Mouse (Mus musculus) ovary, postnatal 14 days (tissue): ENCODE measurements around the gene Rcbtb2.

Experiments
- DNase-seq: peaks from one replicate; pipeline ENCODE4 v3.0.0; 2022; ENCODE audit warnings: low spot score

Gene Rcbtb2

DNA sequence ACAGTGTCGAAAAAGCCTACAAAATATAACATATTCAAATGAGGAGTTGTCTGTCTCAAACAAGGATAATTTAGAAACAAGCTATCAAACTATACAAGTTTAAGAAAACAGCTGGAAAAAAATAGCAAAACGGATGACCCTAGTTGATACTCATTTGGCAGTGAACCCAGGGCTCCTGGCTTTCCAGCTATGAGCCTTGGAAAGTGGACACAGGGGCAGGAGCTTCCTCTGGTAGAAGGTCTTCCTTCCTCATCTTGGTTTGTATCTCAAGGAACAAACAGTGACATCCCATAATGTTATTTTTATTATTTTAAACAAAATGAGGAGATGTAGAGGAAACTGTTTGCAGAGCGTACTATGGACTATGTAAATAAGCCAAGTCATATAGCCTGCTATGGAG is 25.3 kb downstream of the Rcbtb2 start:
- DNase-seq: no peak

GRCm38 (mm10) chr14:73161303-73161702 is 38.5 kb downstream of the Rcbtb2 start:
- DNase-seq: no peak

GRCm38 (mm10) chr14:73162192-73162800 is 39.5 kb downstream of the Rcbtb2 start:
- no peak for DNase-seq

- no peak for DNase-seq
Measured at GRCm38 (mm10) chr14:73163363-73163998, 40.6 kb downstream of the Rcbtb2 start.

DNA sequence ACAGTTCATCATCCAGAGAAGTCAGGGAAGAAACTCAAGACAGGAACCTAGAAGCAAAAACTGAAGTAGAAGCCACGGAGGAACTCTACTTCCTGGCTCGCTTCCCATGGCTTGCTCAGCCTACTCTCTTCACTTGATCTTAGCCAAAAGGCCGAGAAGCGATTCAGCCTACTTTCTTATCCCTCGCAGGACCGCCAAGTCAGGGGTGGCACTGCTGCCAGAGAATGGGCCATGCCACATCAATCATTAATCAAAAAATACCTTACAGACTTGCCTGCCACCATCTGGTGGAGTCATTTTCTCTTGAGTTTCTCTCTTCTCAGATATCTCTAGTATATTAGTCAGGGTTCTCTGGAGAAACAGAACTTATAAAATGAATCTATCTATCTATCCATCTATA is 42.3 kb downstream of the Rcbtb2 start:
- DNase-seq: no peak

DNA sequence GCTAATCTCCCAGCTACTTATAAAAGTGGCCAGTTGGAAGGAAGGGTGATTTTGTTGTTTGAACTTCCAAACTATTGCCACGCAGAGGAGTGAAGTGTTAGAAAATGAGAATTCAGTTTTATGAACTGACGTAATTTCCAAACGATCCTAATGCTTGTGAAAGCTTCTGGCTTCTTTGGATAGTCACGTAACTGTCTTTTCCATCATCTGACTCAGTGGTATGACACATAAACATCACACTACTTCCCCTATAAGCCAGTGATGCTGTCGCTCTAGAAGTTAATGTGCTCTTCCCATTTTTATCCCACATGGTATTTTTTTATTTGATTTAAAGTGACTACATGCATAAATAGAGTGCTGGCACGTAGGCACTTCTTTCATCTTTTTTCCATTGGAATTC is 45.8 kb downstream of the Rcbtb2 start:
- DNase-seq: no peak

GRCm38 (mm10) chr14:73169926-73170844 is 47.3 kb downstream of the Rcbtb2 start:
- no peak for DNase-seq

DNA sequence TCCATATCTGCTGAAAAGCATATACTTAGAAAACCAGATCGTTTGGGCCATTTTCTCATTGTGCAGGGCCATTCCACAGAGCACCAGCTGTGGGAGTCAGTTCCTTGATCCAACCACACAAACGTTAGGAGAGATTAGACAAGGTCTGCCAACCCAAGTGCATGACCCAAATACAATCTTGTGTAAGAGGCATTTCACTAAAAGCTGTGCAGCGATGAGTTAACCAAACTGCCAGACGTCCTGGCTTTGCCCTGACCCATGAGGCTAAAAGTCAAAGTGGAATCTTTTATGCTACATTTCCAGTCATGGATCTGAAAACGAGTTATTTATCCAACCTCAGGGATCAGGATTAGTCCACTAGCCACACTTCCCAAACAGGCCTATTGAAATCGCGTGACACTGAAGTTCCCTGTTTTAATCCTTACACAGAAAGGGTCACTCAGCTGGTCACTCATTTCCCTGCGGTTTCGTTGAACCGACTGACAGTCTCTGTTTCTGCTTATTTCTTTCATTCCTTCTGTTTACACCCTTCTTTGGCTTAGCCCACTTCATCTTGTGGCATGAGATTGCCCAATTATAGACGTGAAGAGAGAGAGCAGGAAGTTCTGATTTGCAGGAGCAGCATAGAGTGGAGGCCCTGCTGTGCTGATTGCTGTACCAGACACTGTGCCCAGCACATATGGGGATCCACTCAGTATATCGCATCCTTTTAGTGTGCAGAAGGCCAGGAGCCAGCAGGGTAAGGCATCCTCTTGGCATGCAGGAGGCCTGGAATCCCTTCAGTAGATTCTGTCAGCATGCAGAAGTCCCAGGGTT is 49.6 kb downstream of the Rcbtb2 start:
- DNase-seq: no peak

DNA sequence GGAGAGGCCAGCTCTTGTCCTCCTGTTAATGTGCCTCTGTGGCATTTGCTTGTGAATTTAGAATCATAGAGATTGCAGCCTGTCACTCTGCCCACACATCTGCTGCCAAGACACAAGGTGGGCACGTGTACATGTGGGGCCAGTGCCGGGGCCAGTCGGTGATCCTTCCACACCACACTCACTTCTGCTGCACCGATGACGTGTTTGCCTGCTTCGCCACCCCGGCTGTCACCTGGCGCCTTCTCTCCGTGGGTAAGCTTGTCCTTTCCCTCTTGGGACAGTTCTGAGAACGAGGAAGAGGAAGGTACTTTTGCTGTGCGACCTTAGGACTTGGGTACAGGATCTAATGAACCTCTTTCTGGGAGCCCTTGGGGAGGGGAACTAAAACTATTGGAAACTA is 50.8 kb downstream of the Rcbtb2 start:
- no peak for DNase-seq

DNA sequence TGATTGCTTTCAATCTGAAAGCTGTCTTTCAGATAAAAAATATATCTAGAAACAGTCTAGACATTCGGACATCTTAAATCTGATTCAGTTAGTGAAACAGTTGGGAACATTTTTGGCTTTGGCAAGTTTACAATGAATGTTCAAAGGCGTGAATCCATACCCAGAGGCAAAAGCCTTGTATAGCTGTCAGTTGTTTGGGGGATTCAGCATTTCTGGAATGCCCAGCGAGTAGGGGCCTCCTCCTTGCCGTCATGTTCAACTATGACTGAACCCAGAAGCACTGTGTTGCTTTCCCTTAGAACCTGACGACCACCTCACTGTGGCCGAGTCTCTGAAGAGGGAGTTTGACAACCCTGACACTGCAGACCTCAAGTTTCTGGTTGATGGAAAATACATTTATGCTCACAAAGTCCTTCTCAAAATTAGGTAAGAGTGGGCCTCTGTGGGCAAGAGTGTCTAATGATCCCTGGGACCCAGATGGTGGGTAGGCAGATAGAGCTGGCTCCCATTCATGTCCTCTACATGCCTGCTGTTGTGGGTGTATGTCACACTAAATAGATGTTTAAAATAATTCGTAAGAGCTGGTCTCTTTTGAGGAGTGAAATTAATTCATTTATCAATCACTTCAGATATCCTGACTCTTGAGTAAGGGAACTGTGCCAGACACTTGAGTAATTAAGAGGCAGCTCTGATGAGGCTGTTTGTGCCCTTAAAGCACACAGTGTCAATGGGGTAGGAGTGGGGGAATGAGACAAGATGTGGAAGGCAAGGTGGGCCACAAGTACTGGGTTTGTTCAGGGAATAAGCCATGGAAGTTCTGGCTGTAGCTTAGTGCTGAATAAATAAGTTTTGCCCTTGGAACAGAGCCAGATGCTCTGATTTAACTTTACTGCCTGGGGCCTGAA is 51.5 kb downstream of the Rcbtb2 start:
- no peak for DNase-seq

DNA sequence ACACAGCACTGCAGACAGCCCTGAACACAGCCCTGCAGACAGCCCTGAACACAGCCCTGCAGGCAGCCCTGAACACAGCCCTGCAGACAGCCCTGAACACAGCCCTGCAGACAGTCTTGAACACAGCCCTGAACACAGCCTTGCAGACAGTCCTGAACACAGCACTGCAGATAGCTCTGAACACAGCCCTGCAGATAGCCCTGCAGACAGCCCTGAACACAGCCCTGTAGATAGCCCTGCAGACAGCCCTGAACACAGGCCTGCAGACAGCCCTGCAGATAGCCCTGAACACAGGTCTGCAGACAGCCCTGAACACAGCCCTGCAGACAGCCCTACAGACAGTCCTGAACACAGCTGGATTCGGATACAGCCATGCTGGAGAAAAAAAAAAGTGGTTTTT is 52.2 kb downstream of the Rcbtb2 start:
- no peak for DNase-seq

DNA sequence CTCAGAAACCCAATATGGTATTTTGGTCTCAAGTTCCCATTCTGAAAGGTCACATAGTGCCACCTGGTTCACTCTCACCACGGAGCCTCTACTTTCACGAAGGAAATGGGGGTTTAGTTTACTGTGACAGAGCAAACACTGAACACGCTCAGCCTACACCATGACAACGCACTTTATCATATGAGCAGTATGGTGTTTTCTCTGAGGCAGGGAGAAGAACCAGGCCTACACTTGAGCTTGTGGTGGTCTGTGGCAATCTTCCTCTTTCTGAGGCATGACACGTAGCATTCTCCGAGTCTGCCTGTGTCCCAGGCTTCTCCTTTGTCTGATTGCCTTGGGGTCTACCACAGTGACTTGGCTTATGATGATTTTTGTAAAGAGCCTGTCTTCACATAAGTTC is 53.0 kb downstream of the Rcbtb2 start:
- no peak for DNase-seq

DNA sequence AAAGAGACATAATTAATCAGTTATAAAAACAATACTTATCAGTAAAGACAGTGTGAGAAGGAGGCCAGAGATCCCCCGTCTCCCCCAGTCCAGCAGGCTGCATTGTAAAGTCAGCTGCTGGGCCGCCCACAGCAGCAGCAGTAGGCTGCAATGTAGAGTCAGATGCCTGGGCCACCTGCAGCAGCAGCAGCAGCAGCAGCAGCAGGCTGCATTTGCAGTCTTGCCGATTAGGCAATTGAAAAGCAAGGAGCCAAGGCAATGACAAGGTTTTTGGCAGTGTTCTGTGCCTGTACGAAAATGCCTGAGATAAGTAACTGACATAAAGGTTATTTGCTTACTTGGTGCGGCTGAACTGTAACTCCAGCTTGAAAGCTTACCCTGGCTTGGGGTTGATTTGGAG is 53.4 kb downstream of the Rcbtb2 start:
- DNase-seq: no peak

DNA sequence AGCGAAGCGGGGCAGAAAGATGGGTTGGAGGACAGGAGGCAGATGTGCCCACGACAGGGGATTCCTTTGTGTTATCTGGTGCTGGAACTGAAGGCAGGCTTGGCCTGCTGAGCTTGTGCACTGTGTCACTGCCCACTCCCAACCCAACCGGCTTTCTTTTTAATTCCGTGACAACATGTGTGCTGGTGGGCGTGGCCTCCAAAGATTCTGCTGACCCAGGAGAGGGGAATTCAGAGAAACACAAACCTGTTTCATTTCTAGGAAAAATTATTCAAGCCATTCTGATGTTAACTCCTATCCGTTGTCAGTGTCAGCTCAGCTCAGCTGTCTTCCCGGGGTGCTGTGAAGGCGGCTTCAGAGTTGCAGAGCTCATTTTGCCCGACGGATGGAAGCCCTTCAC is 55.1 kb downstream of the Rcbtb2 start:
- no peak for DNase-seq

GRCm38 (mm10) chr14:73179221-73179681 is 56.4 kb downstream of the Rcbtb2 start:
- no peak for DNase-seq

DNA sequence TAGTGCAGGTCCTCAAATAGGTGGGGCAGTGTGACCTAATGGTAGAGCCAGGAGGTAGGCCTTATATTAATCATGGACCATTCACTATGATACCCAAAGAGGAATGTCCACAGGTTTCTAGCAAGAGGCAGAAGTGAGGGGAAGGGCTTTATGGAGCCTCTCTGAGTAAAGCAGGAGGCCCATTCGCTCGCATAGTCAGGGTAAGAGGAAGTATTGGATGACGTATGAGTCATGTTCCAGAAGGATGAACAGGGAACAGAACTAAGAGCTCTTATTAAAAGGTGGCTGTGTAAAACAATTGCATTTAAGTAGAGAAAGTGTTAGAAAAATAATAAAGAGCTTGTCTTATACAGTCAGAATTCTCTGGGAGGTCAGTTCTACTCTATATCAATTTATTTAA is 57.8 kb downstream of the Rcbtb2 start:
- DNase-seq: no peak

- no peak for DNase-seq
Measured at GRCm38 (mm10) chr14:73181144-73181543, 58.3 kb downstream of the Rcbtb2 start.

DNA sequence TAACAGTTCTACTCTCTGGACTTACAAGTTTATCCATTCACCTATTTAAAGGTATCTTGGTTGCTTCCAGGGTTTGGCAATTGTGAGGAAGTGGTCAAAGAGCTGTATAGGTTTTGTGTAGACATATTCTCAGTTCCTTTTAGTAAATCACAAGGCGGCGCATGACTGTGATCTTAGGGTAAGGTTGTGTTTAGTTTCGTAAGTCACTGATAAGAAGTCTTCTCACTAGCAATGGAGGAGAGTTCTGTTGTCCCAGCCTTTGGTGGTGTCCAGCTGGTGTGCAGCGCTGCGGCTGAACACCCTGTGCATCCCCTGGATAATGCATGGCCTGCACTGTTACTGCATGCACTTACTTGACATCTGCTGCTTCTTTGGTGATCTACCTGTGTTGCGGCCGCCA is 64.0 kb downstream of the Rcbtb2 start:
- DNase-seq: no peak

- DNase-seq: no peak
Measured at GRCm38 (mm10) chr14:73199058-73199457, 76.2 kb downstream of the Rcbtb2 start.

- no peak for DNase-seq
Measured at GRCm38 (mm10) chr14:73201447-73201846, 78.6 kb downstream of the Rcbtb2 start.

DNA sequence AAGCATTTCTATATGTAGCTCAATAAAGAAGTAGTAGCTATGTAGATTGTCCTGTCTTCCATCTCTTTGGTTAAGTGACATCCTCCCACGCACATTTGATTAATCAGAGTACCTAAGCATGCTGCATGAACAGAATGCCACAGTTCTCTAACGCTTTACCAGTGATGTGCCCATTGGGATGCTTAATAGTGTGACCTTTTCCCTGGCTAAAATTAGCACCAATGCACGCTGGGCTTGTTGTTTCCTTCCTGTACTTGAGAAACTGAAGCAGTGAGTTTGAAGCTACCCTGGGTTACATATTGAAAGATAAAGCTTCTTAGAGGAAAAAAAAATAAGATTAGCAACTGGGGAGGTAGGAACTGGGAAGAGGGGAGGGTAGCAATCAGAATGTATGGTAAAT is 81.2 kb downstream of the Rcbtb2 start:
- no peak for DNase-seq
